Mouse (Mus musculus) kidney, adult 2 months (tissue): ENCODE results near the gene Cmbl. TPM values are rescaled to one million over a fixed set of nuclear protein-coding genes. Genes with fewer than 3 reads are reported as not detected.
A peak's percentile ranks its signal among the peaks of the same experiment; 100 is the strongest.

ENCODE experiments used
- DNase-seq: peaks from one replicate; pipeline ENCODE4 v3.0.0; 2021
- H3K27ac ChIP-seq: fragments of 200-500 bp; 2 replicates; pipeline ENCODE4 v1.5.1; 2012; ENCODE audit warnings: low read depth, low read length, control low read depth, inconsistent platforms; ENCODE audit not compliant: insufficient read depth
- H3K27me3 ChIP-seq: fragments of 200-500 bp; replicated peaks from 2 replicates; pipeline ENCODE4 v1.6.1; 2012; ENCODE audit warnings: mild to moderate bottlenecking, moderate library complexity, low read length, inconsistent platforms; ENCODE audit not compliant: control insufficient read depth, insufficient read depth
- H3K36me3 ChIP-seq: fragments of 200-500 bp; 2 replicates; pipeline ENCODE4 v1.6.1; 2012; ENCODE audit warnings: mild to moderate bottlenecking, moderate library complexity, low read length, inconsistent platforms; ENCODE audit not compliant: control insufficient read depth, insufficient read depth
- H3K4me1 ChIP-seq: fragments of 200-500 bp; 2 replicates; pipeline ENCODE4 v1.6.1; 2011; ENCODE audit warnings: low read length; ENCODE audit not compliant: control insufficient read depth, insufficient read depth
- H3K4me3 ChIP-seq: fragments of 200-500 bp; 2 replicates; pipeline ENCODE4 v1.5.1; 2011; ENCODE audit warnings: mild to moderate bottlenecking, low read depth, low read length, control low read depth; ENCODE audit not compliant: insufficient read depth
- CTCF ChIP-seq: fragments of 200-500 bp; conservative IDR thresholded peaks from 2 replicates; pipeline ENCODE4 v1.5.1; 2011; ENCODE audit warnings: low read depth, mild to moderate bottlenecking, control low read depth, low read length, moderate library complexity, mixed read lengths; ENCODE audit not compliant: insufficient read depth, insufficient read length
- POLR2A ChIP-seq: fragments of 200-500 bp; IDR thresholded peaks from one replicate; pipeline ENCODE4 v1.6.1; 2011; ENCODE audit warnings: low read depth, low read length, control low read depth
- WGBS: fragments of 180-500 bp; shearing (Covaris S2); methylation state at CpG from one replicate; pipeline ENCODE4 v1.1.7; 2018; 5-methylcytosine and 5-hydroxymethylcytosine counted together
- polyA plus RNA-seq: library from polyadenylated mRNA; depleted of rRNA; stranded (reverse); fragments of >200 nt; gene quantifications from 2 replicates; pipeline ENCODE4 v1.2.3, GENCODE M21; 2012

Cmbl gene
- polyA plus RNA-seq, 1 experiment: 361 TPM

DNA sequence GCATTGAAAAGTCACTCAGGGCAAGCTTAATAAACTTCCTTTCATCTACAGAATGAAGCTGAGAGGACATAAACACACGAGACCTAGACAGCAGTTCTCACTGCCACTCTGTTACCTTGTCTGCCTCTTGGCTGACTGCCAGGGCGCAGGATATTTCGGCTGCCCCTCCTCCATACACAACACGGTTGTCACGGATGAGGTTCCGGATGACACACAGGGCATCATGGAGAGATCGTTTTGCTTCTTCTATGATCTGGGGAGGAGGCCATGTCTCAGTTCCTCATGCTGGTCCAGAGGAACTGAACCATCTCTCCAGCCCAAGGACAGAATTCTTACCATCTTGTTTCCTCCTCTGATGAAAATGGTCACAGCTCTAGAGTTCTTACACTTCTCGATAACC is 27.3 kb downstream of the Cmbl start:
- TF ChIP-seq POLR2A: no peak
- no peak for TF ChIP-seq CTCF
- WGBS: 65% methylated on average over 8 of the region's 8 CpGs

DNA sequence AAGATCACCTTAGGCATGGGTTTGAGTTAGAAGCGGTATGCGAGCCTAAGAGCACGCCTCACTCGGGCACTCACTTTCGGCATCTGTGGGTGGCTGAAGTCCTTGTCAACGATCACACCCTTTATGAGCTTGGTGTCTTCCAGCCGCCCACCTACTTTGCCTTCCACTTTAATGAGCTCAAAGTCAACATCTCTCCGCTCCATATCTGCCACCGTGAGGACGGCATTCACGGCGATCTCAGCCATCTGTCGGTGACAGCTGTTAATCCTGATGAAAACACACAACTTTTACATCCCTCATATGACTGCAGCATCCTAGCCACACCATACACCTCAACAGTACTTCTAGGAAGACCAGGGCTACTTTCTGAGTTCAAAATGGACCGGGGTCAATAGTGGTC is 29.1 kb downstream of the Cmbl start:
- Histone ChIP-seq H3K27me3 (no peaks in the 10 kb centered on the region), H3K4me3 (no peak overlapping the region), H3K36me3 (peaks cover 5% of the 10 kb centered on the region), H3K4me1 (peaks cover under 1% of the 10 kb centered on the region; the same call in 1 of the 2 replicates), H3K27ac (no peak overlapping the region)
- 85% methylated on average over 14 of the region's 14 CpGs for WGBS
- no peak for DNase-seq
- TF ChIP-seq CTCF: no peak
- no peak for TF ChIP-seq POLR2A

More for the DNA sequence above, 27.3 kb downstream of the Cmbl start:
- Histone ChIP-seq H3K27ac (no peak overlapping the region), H3K4me1 (peaks cover 6% of the 10 kb centered on the region; the same call in 1 of the 2 replicates), H3K4me3 (no peak overlapping the region), H3K36me3 (peaks cover 5% of the 10 kb centered on the region), H3K27me3 (no peaks in the 10 kb centered on the region)
- no peak for DNase-seq

GRCm38 (mm10) chr15:31595651-31596050 is 30.5 kb downstream of the Cmbl start:
- no peak for DNase-seq
- H3K4me3 ChIP-seq: no peak overlapping the region
- no peak for TF ChIP-seq POLR2A
- TF ChIP-seq CTCF: no peak
- peaks cover 5% of the 10 kb centered on the region for H3K36me3 ChIP-seq
- H3K4me1 ChIP-seq: peaks cover 5% of the 10 kb centered on the region; the same call in 1 of the 2 replicates
- no peak overlapping the region for H3K27ac ChIP-seq
- 66% methylated on average over 7 of the region's 7 CpGs for WGBS
- H3K27me3 ChIP-seq: no peaks in the 10 kb centered on the region

GRCm38 (mm10) chr15:31599834-31600233 is 34.6 kb downstream of the Cmbl start:
- no peak for DNase-seq
- Histone ChIP-seq H3K27ac (no peak overlapping the region), H3K4me3 (no peak overlapping the region), H3K27me3 (no peaks in the 10 kb centered on the region), H3K36me3 (peaks cover 2% of the 10 kb centered on the region; the same call in 1 of the 2 replicates), H3K4me1 (peaks cover 11% of the 10 kb centered on the region; the same call in 1 of the 2 replicates)
- 42% methylated on average over 4 of the region's 4 CpGs for WGBS
- TF ChIP-seq CTCF: no peak
- no peak for TF ChIP-seq POLR2A

- peaks cover 11% of the 10 kb centered on the region; the same call in 1 of the 2 replicates for H3K4me1 ChIP-seq
Measured at GRCm38 (mm10) chr15:31601279-31601645, 36.1 kb downstream of the Cmbl start.

GRCm38 (mm10) chr15:31601646-31602374 is 36.6 kb downstream of the Cmbl start, which contains the start of the genes Cct5 and Fam173b:
TSS of gene Cct5 (minus strand) at chr15:31601804.
TSS of gene Fam173b (plus strand) at chr15:31601852.
- peak within 1 kb of the TSS; percentile 96 for H3K4me3 ChIP-seq
- no peaks in the 10 kb centered on the region for H3K36me3 ChIP-seq
- peak within 1 kb of the TSS; percentile 87 for H3K27ac ChIP-seq
- under 1% methylated on average over 63 of the region's 63 CpGs for WGBS
- peaks cover 11% of the 10 kb centered on the region; the same call in 1 of the 2 replicates for H3K4me1 ChIP-seq
- no peaks in the 10 kb centered on the region for H3K27me3 ChIP-seq
- TF ChIP-seq POLR2A (peak; percentile 86), CTCF (no peak)
- peak; percentile 99 for DNase-seq

More at GRCm38 (mm10) chr15:31601279-31601645, 36.1 kb downstream of the Cmbl start:
- Histone ChIP-seq H3K27ac (peak overlapping the region; percentile 66), H3K36me3 (no peaks in the 10 kb centered on the region), H3K27me3 (no peaks in the 10 kb centered on the region), H3K4me3 (peak overlapping the region; percentile 67)
- 0% methylated on average over 33 of the region's 33 CpGs for WGBS
- DNase-seq: no peak
- TF ChIP-seq CTCF: no peak
- TF ChIP-seq POLR2A: no peak

- Histone ChIP-seq H3K4me1 (peaks cover 16% of the 10 kb centered on the region), H3K27ac (no peak overlapping the region), H3K36me3 (no peaks in the 10 kb centered on the region), H3K4me3 (peak overlapping the region; percentile 96), H3K27me3 (no peaks in the 10 kb centered on the region)
- DNase-seq: peak; percentile 65
- TF ChIP-seq CTCF: peak; percentile 59
- TF ChIP-seq POLR2A: no peak
- under 1% methylated on average over 15 of the region's 15 CpGs for WGBS
Measured at GRCm38 (mm10) chr15:31602426-31602825, 37.2 kb downstream of the Cmbl start.

- H3K4me3 ChIP-seq: no peak overlapping the region
- no peaks in the 10 kb centered on the region for H3K27me3 ChIP-seq
- peak; percentile 23 for DNase-seq
- H3K27ac ChIP-seq: no peak overlapping the region
- peaks cover 17% of the 10 kb centered on the region for H3K4me1 ChIP-seq
- no peak for TF ChIP-seq POLR2A
- TF ChIP-seq CTCF: no peak
- WGBS: 56% methylated on average over 13 of the region's 13 CpGs
- no peaks in the 10 kb centered on the region for H3K36me3 ChIP-seq
Measured at GRCm38 (mm10) chr15:31603113-31603512, 37.9 kb downstream of the Cmbl start.
